Mouse (Mus musculus) forebrain, embryonic 15.5 days (tissue): ENCODE measurements around the gene Tmem132b. TPM values are rescaled to one million over a fixed set of nuclear protein-coding genes. Genes with fewer than 3 reads are reported as not detected.
"Not testable (repeated sequence)": the region's sequence is repeated elsewhere in the genome, so short reads cannot be mapped to it uniquely, and the experiment has no call there.

ENCODE experiments used
- ATAC-seq: fragments of 200-750 bp; cut with Nextera tagmentation; replicated peaks from 2 replicates; pipeline ENCODE4 v1.8.0; 2017; ENCODE audit warnings: mild to moderate bottlenecking, moderate TSS enrichment, moderate library complexity
- H3K27ac ChIP-seq: fragments of 300-500 bp; sonication (generic); replicated peaks from 2 replicates; pipeline ENCODE4 v1.5.1; 2015; ENCODE audit warnings: mild to moderate bottlenecking, inconsistent platforms
- H3K27me3 ChIP-seq: fragments of 300-500 bp; sonication (generic); 2 replicates; pipeline ENCODE4 v1.6.1; 2015; ENCODE audit warnings: inconsistent platforms
- H3K36me3 ChIP-seq: fragments of 300-500 bp; sonication (generic); 2 replicates; pipeline ENCODE4 v1.6.1; 2015; ENCODE audit warnings: mild to moderate bottlenecking, inconsistent platforms
- H3K4me1 ChIP-seq: fragments of 300-500 bp; sonication (generic); 2 replicates; pipeline ENCODE4 v1.6.1; 2015; ENCODE audit warnings: inconsistent platforms
- H3K4me2 ChIP-seq: fragments of 300-500 bp; sonication (generic); replicated peaks from 2 replicates; pipeline ENCODE4 v1.6.1; 2015; ENCODE audit warnings: mild to moderate bottlenecking, inconsistent platforms
- H3K4me3 ChIP-seq: fragments of 300-500 bp; sonication (generic); 2 replicates; pipeline ENCODE4 v1.5.1; 2015; ENCODE audit warnings: mild to moderate bottlenecking, inconsistent platforms
- H3K9ac ChIP-seq: fragments of 300-500 bp; sonication (generic); replicated peaks from 2 replicates; pipeline ENCODE4 v1.6.1; 2015; ENCODE audit warnings: mild to moderate bottlenecking, inconsistent platforms
- H3K9me3 ChIP-seq: fragments of 300-500 bp; sonication (generic); 2 replicates; pipeline ENCODE4 v1.6.1; 2016; ENCODE audit warnings: inconsistent platforms
- WGBS: fragments of 180-500 bp; shearing (Covaris S2); methylation state at CpG from one replicate; pipeline ENCODE4 v1.1.7; 2015; ENCODE audit warnings: mixed read lengths; 5-methylcytosine and 5-hydroxymethylcytosine counted together
- polyA plus RNA-seq: library from polyadenylated mRNA; unstranded; fragments of >200 nt; fragmentation: Nextera tagmentation; extraction: Ambion mirVana; gene quantifications from 2 replicates; pipeline ENCODE4 v1.2.1, GENCODE M21; 2015

Gene Tmem132b
- 8.2 and 8.3 TPM in 2 replicates for polyA plus RNA-seq

GRCm38 (mm10) chr5:125531634-125532033 is at the start of gene Tmem132b:
Gene Tmem132b, plus strand, starts transcription at chr5:125531774.
- peak within 1 kb of the TSS; percentile 60 for H3K9ac ChIP-seq
- H3K4me3 ChIP-seq = peak within 1 kb of the TSS; percentile 66
- H3K4me2 ChIP-seq = peak within 1 kb of the TSS; percentile 95
- peaks cover 35% of the 10 kb centered on the region for H3K4me1 ChIP-seq
- peaks cover 15% of the 10 kb centered on the region; the same call in 1 of the 2 replicates for H3K27me3 ChIP-seq
- 6% methylated on average over 24 of the region's 25 CpGs for WGBS
- ATAC-seq = peak; percentile 41
- H3K9me3 ChIP-seq = no peaks in the 10 kb centered on the region
- no peaks in the 10 kb centered on the region for H3K36me3 ChIP-seq
- H3K27ac ChIP-seq = peak within 1 kb of the TSS; percentile 69

DNA sequence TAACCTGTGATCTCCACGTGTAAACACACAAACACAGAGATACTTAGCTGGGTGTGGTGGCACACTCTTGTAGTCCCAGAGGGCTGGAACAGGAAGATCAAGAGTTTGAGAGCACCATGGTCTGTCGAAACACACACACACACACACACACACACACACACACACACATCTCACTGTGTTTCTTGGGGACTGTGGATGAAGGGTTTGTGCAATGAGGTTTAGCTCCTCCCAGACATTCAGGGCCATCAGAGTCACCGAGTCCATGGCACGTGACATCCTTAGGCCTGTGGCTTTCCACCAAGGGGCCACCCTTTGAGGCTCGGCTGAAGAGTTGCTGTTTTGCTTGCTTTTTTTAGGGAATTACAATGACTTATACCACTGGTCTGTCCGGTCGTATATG is 49.1 kb upstream of the Tmem132b start:
- Histone ChIP-seq H3K27me3 (no peaks in the 10 kb centered on the region), H3K9ac (no peak overlapping the region), H3K27ac (no peak overlapping the region), H3K9me3 (no peaks in the 10 kb centered on the region), H3K4me1 (peaks cover 8% of the 10 kb centered on the region), H3K36me3 (peaks cover 30% of the 10 kb centered on the region), H3K4me2 (no peak overlapping the region), H3K4me3 (no peak overlapping the region)
- WGBS = 94% methylated on average over 7 of the region's 7 CpGs
- no peak for ATAC-seq

DNA sequence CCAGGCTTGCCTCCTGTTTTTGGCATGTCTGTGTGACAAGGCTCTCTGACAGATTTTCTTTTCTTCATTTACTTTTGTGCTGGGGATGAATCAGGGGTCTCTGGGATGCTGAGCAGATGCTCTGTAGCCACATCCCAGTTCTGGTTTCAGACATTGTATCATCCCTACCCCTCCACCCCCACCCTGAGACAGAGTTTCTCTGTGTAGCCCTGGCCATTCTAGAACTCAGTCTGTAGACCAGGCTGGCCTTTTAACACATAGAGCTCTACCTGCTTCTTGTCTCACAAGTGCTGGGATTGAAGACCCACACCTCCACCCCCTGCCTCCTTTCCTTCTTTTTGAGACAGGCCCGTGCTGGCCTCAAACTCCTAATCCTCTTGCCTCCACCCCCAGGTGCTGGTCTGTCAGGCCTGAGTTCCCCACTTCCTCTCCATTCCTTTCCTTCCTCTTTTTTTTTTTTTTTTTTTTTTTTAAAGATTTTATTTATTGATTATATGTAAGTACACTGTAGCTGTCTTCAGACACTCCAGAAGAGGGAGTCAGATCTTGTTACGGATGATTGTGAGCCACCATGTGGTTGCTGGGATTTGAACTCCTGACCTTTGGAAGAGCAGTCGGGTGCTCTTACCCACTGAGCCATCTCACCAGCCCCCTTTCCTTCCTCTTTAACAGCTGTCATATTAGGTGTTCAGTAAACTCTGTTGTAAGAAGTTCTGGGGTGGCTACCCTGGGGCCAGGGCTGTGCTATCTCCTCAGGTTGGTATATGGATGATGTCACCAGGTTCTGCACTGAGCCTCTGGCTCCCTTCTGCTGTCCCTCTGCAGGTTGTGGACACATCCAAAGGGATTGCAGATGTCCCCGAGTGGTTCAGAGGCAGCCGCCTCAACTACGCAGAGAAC is 47.6 kb upstream of the Tmem132b start:
- WGBS = 82% methylated on average over 6 of the region's 6 CpGs

DNA sequence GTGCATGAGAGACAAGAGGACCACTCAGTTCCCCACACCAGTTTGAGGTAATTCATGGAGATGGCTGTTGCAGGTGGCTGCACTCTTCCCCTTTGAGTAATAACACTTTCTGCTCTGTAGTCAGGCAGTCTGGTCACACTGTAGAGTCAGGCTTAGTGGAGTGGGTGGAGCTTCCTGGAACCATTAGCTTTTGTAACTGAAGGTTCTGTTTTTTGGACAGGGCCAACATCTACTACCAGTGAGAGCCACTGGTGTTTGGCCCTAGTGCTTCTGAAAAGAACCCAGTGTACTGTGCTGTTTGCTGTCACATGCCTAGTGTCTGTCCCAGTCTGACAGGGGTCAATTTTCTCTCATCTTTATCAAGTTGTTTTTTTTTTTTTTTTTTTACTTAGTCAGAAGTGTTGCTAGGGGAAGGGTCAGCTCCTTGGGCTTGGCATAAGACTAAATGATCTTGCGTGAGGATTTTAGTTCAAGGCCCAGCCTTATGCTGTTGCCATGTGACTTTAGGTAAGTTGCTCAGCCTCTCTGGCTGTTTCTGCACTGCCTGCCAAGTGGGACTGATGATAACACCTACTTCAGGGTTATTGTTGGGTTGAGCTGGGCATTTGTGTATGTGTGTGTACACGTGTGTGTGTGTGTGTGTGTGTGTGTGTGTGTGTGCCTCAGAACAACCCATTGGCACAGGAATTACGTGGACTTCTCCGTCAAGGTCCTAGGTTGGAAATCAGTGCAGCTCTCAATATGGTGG is 46.4 kb upstream of the Tmem132b start:
- no peak overlapping the region for H3K4me2 ChIP-seq
- ATAC-seq = no peak
- no peak overlapping the region for H3K4me3 ChIP-seq
- peaks cover 5% of the 10 kb centered on the region; the same call in 1 of the 2 replicates for H3K4me1 ChIP-seq
- no peak overlapping the region for H3K27ac ChIP-seq
- no peaks in the 10 kb centered on the region for H3K27me3 ChIP-seq
- H3K36me3 ChIP-seq = peaks cover 36% of the 10 kb centered on the region
- H3K9ac ChIP-seq = no peak overlapping the region
- 94% methylated on average over 4 of the region's 4 CpGs for WGBS
- H3K9me3 ChIP-seq = no peaks in the 10 kb centered on the region

More for the DNA sequence above, 47.6 kb upstream of the Tmem132b start:
- peaks cover 30% of the 10 kb centered on the region for H3K36me3 ChIP-seq
- H3K27ac ChIP-seq = no peak overlapping the region
- H3K9me3 ChIP-seq = no peaks in the 10 kb centered on the region
- H3K27me3 ChIP-seq = no peaks in the 10 kb centered on the region
- H3K4me1 ChIP-seq = peaks cover 5% of the 10 kb centered on the region; the same call in 1 of the 2 replicates
- no peak overlapping the region for H3K4me3 ChIP-seq
- H3K9ac ChIP-seq = no peak overlapping the region
- ATAC-seq = no peak
- no peak overlapping the region for H3K4me2 ChIP-seq

DNA sequence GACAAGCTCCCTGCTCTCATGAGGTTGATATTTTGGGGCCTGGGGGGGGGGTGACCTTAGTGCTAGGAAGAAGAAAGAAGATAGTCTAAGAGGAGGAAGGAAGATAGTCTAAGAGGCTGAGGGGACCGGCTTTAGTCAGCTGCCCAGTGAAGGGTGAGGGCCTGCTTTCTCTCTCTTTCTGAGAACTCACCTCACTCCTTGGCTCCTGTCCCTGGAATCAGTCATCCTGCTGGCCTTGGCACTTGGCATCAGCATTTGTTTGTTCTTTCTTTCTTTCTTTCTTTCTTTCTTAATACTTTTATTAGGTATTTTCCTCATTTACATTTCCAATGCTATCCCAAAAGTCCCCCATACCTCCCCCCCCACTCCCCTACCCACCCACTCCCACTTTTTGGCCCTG is 45.5 kb upstream of the Tmem132b start:
- no peak overlapping the region for H3K4me3 ChIP-seq
- H3K4me1 ChIP-seq = peaks cover 5% of the 10 kb centered on the region; the same call in 1 of the 2 replicates
- no peak overlapping the region for H3K4me2 ChIP-seq
- WGBS = 100% methylated on average over 1 of the region's 1 CpGs
- no peaks in the 10 kb centered on the region for H3K9me3 ChIP-seq
- no peak for ATAC-seq
- H3K9ac ChIP-seq = no peak overlapping the region
- H3K36me3 ChIP-seq = peaks cover 45% of the 10 kb centered on the region
- H3K27me3 ChIP-seq = no peaks in the 10 kb centered on the region
- H3K27ac ChIP-seq = no peak overlapping the region

- peaks cover 49% of the 10 kb centered on the region for H3K36me3 ChIP-seq
- WGBS = 55% methylated on average over 11 of the region's 11 CpGs
- peaks cover 5% of the 10 kb centered on the region; the same call in 1 of the 2 replicates for H3K4me1 ChIP-seq
- no peaks in the 10 kb centered on the region for H3K27me3 ChIP-seq
- H3K9ac ChIP-seq = no peak overlapping the region
- no peaks in the 10 kb centered on the region for H3K9me3 ChIP-seq
- no peak overlapping the region for H3K4me2 ChIP-seq
- 0 out of 2 replicates have a peak, but pooled peaks have one; percentile 35 for ATAC-seq
- H3K4me3 ChIP-seq = no peak overlapping the region
- peak overlapping the region; percentile 49 for H3K27ac ChIP-seq
Observed at GRCm38 (mm10) chr5:125487375-125488115, 44.0 kb upstream of the Tmem132b start.

DNA sequence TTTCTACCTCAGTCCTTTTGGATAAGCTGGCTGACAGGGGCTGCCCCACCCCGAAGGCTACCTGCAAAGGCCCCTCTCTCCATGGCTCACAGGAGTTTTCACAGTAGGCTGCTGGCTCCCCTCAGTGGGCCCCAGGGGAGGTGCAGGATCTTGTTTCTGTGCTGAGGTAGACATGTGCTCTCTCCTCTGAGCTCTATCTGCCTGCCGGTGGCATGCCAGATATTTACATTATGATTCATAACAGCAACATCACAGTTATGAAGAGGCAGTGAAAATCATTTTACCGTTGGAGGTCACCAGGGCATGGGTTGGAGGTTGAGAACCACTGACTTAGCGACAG is 43.5 kb upstream of the Tmem132b start:
- Histone ChIP-seq H3K9ac (no peak overlapping the region), H3K9me3 (no peaks in the 10 kb centered on the region), H3K4me2 (no peak overlapping the region), H3K4me1 (peaks cover 5% of the 10 kb centered on the region; the same call in 1 of the 2 replicates), H3K27ac (no peak overlapping the region), H3K36me3 (peaks cover 49% of the 10 kb centered on the region), H3K27me3 (no peaks in the 10 kb centered on the region), H3K4me3 (no peak overlapping the region)
- ATAC-seq = no peak
- WGBS = 82% methylated on average over 4 of the region's 4 CpGs

DNA sequence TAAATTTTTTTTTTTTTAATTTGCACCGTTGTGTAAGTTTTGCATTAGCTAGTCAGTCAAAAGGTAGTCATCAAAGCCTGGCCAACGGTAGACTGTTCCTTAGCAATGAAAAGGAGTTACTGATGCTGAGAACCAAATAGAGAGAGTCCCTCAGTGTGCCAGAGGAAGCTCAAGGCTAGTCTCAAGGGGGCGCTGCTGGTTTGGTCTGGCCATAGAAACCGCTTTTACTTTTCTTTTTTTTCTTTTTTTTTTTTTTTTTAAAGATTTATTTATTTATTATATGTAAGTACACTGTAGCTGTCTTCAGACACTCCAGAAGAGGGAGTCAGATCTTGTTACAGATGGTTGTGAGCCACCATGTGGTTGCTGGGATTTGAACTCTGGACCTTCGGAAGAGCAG is 42.6 kb upstream of the Tmem132b start:
- H3K36me3 ChIP-seq = peaks cover 45% of the 10 kb centered on the region
- H3K4me1 ChIP-seq, H3K9ac ChIP-seq, ATAC-seq, H3K9me3 ChIP-seq, H3K27me3 ChIP-seq, H3K4me3 ChIP-seq, H3K27ac ChIP-seq, H3K4me2 ChIP-seq: not testable (repeated sequence)
- WGBS = 92% methylated on average over 5 of the region's 5 CpGs

DNA sequence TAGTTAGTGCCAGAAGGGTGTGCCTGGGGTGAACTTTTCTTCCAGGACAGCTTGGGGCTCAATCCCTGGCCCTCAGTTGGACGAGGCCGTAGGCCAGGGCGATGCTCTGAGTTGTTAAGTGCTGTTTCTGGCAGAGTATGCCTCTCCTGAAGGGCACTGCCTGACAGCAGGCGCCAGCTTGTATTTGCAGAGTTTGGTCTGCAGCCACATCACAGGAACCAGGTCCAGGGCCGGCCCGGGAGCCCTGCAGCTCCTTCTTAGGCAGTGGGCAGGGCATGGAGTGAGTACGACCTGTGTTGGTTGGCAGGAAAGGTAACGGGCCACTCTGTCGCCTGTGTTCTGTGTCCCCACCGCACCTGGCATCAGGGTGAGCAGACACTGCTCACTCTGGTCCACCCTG is 40.5 kb upstream of the Tmem132b start:
- no peak for ATAC-seq
- WGBS = 87% methylated on average over 10 of the region's 10 CpGs

DNA sequence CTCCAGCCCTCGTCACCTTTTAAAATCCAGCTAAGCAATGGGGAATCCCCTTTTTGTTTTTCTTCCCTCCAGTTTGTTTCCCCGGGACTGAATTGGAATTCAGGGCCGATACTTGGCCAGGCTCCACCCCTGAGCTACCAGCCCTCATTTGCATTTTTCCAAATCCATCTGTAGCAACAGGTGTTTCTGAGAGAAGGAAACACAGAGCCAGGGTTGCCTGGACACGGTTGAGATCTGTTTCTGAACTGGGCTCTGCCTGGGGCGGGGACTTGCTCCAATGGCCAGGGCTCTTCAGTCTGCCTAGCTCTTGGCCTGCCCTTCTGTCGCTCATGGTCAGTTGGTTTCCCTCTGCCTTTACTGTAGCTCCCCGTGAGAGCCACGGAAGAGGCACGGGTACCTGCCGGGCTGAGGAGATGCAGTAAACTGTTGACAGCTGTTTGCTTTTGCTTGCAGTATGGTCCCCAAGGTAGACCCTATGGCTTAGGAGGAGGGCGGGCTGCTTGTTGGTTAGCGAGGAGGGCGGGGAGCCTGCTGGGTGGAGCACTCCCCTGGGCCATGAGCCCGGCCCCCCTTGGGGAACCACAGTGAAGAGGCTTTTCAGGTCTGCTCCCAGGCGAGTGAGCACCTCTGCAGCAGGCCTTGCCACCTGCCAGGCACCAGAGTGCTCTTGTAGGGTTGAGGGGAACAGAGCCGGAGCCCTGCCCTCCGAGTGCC is 39.0 kb upstream of the Tmem132b start:
- WGBS = 64% methylated on average over 17 of the region's 17 CpGs
- Histone ChIP-seq H3K36me3 (peaks cover 47% of the 10 kb centered on the region), H3K4me3 (no peak overlapping the region), H3K27me3 (no peaks in the 10 kb centered on the region), H3K4me1 (peaks cover 5% of the 10 kb centered on the region; the same call in 1 of the 2 replicates), H3K4me2 (no peak overlapping the region), H3K9ac (no peak overlapping the region), H3K9me3 (no peaks in the 10 kb centered on the region), H3K27ac (no peak overlapping the region)
- no peak for ATAC-seq

More for the DNA sequence above, 40.5 kb upstream of the Tmem132b start:
- H3K9ac ChIP-seq = no peak overlapping the region
- no peaks in the 10 kb centered on the region for H3K9me3 ChIP-seq
- no peak overlapping the region for H3K27ac ChIP-seq
- no peak overlapping the region for H3K4me2 ChIP-seq
- H3K27me3 ChIP-seq = no peaks in the 10 kb centered on the region
- H3K36me3 ChIP-seq = peaks cover 51% of the 10 kb centered on the region
- no peak overlapping the region for H3K4me3 ChIP-seq
- peaks cover 5% of the 10 kb centered on the region; the same call in 1 of the 2 replicates for H3K4me1 ChIP-seq

DNA sequence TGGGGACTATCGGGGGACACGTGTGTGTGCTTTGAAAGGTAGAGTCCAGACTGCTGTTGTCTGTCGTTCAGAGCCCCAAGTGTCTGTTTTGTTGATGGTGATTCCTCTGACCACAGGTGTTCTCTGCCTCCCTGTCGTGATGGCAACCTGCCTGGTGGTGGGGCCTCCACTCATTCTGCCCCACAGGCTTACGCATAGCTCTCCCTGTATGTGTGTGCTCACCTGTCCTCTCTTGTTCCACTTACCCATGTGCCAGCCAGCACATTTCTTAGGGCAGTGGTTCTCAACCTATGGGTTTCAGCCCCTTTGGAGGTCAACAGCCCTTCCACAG is 38.5 kb upstream of the Tmem132b start:
- H3K27me3 ChIP-seq = no peaks in the 10 kb centered on the region
- H3K9ac ChIP-seq = no peak overlapping the region
- H3K9me3 ChIP-seq = no peaks in the 10 kb centered on the region
- no peak overlapping the region for H3K4me3 ChIP-seq
- 62% methylated on average over 5 of the region's 5 CpGs for WGBS
- peaks cover 47% of the 10 kb centered on the region for H3K36me3 ChIP-seq
- no peak overlapping the region for H3K4me2 ChIP-seq
- H3K4me1 ChIP-seq = peaks cover 3% of the 10 kb centered on the region; the same call in 1 of the 2 replicates
- H3K27ac ChIP-seq = no peak overlapping the region
- ATAC-seq = no peak
